Mouse (Mus musculus): Measurements from ENCODE around the gene Brk1.

DNA sequence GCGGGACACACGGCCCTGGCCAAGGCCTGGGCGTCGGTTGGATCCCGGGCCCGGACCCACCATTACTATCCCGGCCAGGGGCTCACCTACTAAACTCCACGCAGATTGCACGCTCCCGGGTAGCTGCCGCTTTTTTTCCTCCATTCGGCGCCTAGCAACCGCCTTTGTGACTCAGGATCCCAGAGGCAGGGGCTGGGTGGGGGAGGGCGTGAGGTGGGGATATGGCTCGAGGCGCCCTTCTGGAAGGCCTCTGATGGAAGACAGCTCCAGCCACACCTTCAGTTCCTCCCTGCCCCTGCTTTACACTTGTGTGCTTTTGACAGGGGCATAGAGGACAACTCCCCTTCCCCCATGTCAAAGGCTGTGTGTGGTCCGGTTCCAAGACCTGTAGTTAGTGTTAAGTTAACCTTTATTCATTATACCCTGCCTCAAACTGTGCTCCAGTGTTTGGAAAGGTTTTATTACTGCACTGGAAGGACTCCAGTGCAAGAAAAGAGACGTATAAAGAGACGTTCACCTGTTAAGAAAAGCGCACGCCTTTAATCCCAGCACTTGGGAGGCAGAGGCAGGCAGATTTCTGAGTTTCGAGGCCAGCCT, 3.9 kb upstream of the Brk1 start, which contains the start of gene Fancd2os:
- no peak for TF ChIP-seq MAFK (IDR thresholded peaks at IDR 0.05; ENCODE audit: insufficient replicate concordance, low read length)
- TF ChIP-seq ZC3H11A (IDR thresholded peaks at IDR 0.05; ENCODE audit: low read depth, low read length): no peak
- no peak for TF ChIP-seq MAX (IDR thresholded peaks at IDR 0.05; ENCODE audit: low read length)
- no peak for TF ChIP-seq PAX5 (IDR thresholded peaks at IDR 0.05; ENCODE audit: low read length)
- no peak for TF ChIP-seq CTCF (conservative IDR thresholded peaks at IDR 0.05 in 1 of 2, IDR thresholded peaks at IDR 0.05 in 1 of 2; ENCODE audit: low read depth in 2 of 2, low read length in 2 of 2)
- TF ChIP-seq POLR2AphosphoS2 (IDR thresholded peaks at IDR 0.05; ENCODE audit: low read depth, low read length): no peak
- no peak for TF ChIP-seq POLR2A (IDR thresholded peaks at IDR 0.05; ENCODE audit: low read depth, low read length)
- no peak for TF ChIP-seq USF1 (IDR thresholded peaks at IDR 0.05; ENCODE audit: low read depth, low read length)
- no peak for TF ChIP-seq E2F4 (IDR thresholded peaks at IDR 0.05; ENCODE audit: insufficient replicate concordance, low read depth, low read length)
- TF ChIP-seq JUND (conservative IDR thresholded peaks at IDR 0.05; ENCODE audit: low read depth, low read length): no peak
- no peak for TF ChIP-seq EP300 (IDR thresholded peaks at IDR 0.05; ENCODE audit: low read length)
- TF ChIP-seq SIN3A (IDR thresholded peaks at IDR 0.05; ENCODE audit: low read length): no peak
- no peak for TF ChIP-seq UBTF (IDR thresholded peaks at IDR 0.05; ENCODE audit: low read depth, low read length)
